Mouse (Mus musculus) spleen, adult 2 months (tissue): Measurements from ENCODE around the gene Epas1.

ENCODE experiments used
- CTCF ChIP-seq: fragments of 200-500 bp; IDR thresholded peaks from 2 replicates; pipeline ENCODE4 v1.5.1; 2011; ENCODE audit warnings: mild to moderate bottlenecking, inconsistent platforms; ENCODE audit not compliant: insufficient read depth, insufficient read length, insufficient replicate concordance; ENCODE audit errors: extremely low read depth
- POLR2A ChIP-seq: fragments of 200-500 bp; IDR thresholded peaks from 2 replicates; pipeline ENCODE4 v1.6.1; 2011; ENCODE audit warnings: low read depth, low read length, inconsistent platforms

DNA sequence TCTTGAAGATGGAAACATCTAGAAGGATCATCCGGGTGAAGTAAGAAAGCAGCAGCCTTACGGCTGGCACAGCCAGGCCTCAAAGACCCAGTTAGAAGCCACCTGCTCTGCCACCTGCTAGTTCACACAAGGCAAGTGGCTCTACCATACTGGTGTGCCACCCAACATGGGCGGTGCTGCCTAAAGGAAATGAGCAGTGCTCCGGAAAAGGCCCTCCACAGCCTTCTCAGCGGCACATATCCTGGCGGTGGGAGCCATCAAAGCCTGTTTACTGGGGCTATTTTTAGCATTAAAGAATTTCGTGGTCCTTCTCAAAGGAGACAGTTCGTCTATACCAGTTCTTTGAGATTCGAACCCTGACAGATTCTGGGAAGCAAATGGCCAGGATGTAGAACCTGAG, 48.4 kb downstream of the Epas1 start:
- TF ChIP-seq CTCF: no peak
- TF ChIP-seq POLR2A: no peak
